Mouse (Mus musculus): Measurements from ENCODE around the gene Tbc1d22a.

GRCm38 (mm10) chr15:86304861-86305260 lies 90.6 kb downstream of the Tbc1d22a start:
- TF ChIP-seq CEBPB (IDR thresholded peaks at IDR 0.05; ENCODE audit: insufficient read depth, poor library complexity, severe bottlenecking) (no peak), POLR2AphosphoS2 (IDR thresholded peaks at IDR 0.05; ENCODE audit: insufficient read length, low read depth) (no peak), MAX (IDR thresholded peaks at IDR 0.05; ENCODE audit: low read depth) (no peak), POLR2A (IDR thresholded peaks at IDR 0.05; ENCODE audit: insufficient read length, low read depth) (no peak), SRF (IDR thresholded peaks at IDR 0.05; ENCODE audit: control insufficient read depth, insufficient read length, low read depth) (no peak), E2F4 (IDR thresholded peaks at IDR 0.05; ENCODE audit: insufficient read depth) (no peak), USF1 (IDR thresholded peaks at IDR 0.05; ENCODE audit: low read depth) (no peak), TCF12 (IDR thresholded peaks at IDR 0.05; ENCODE audit: insufficient read depth, poor library complexity, severe bottlenecking) (no peak), REST (IDR thresholded peaks at IDR 0.05; ENCODE audit: insufficient read depth, insufficient read length) (no peak), TCF3 (IDR thresholded peaks at IDR 0.05; ENCODE audit: insufficient read length, low read depth) (no peak), MYOD1 (IDR thresholded peaks at IDR 0.05; ENCODE audit: control insufficient read depth in 1 of 3, insufficient read length in 2 of 3, low read depth in 2 of 3) (no peak), MYOG (IDR thresholded peaks at IDR 0.05; ENCODE audit: control insufficient read depth in 1 of 3, insufficient read depth in 1 of 3, insufficient read length in 2 of 3, low read depth in 2 of 3) (no peak)
